Mouse (Mus musculus): Measurements from ENCODE around the gene Cobl. TPM values are rescaled to one million over a fixed set of nuclear protein-coding genes. Genes with fewer than 3 reads are reported as not detected.

Gene Cobl
- polyA plus RNA-seq, 1 experiment from 2014 or later, result 11.6 TPM

DNA sequence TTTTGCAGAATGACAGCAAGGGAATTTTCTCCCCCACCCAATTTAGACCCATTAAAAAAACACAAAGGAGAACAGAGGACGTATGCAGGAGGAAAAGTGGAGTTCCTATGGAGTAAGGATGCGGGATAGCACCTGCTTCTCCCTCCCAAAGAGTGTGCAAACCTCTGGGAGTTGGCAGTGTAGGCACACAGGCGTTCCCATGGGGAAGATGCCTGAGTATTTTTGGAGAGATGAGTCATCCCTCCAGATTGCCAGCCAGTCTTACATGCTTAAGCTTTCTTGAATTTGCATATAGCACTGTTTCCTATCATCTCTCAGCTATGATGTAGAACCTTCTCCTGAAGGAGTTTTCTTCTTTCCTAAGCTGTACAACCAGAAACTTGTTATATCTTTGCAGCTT is 70.6 kb downstream of the Cobl start:
- Histone ChIP-seq H3K27ac (ENCODE audit: low read depth) (no peak overlapping the region), H3K36me3 (ENCODE audit: control insufficient read depth, insufficient read depth, low read length) (no peaks in the 10 kb centered on the region), H3K9ac (ENCODE audit: low read length) (no peak overlapping the region), H3K4me1 (replicated peaks; ENCODE audit: control insufficient read depth, insufficient read depth, low read length) (peaks cover 13% of the 10 kb centered on the region), H3K4me2 (ENCODE audit: low read length) (no peak overlapping the region), H3K27me3 (replicated peaks; ENCODE audit: control insufficient read depth, insufficient read depth, low read length) (no peaks in the 10 kb centered on the region), H3K9me3 (ENCODE audit: control insufficient read depth, low read length) (no peaks in the 10 kb centered on the region), H3K4me3 (ENCODE audit: low read depth, low read length) (no peak overlapping the region)
- DNase-seq (ENCODE audit: low spot score) (no peak), ATAC-seq (replicated peaks; ENCODE audit: low FRiP score, low TSS enrichment, low read depth) (no peak)
- 63% methylated on average over 3 of the region's 3 CpGs for WGBS

DNA sequence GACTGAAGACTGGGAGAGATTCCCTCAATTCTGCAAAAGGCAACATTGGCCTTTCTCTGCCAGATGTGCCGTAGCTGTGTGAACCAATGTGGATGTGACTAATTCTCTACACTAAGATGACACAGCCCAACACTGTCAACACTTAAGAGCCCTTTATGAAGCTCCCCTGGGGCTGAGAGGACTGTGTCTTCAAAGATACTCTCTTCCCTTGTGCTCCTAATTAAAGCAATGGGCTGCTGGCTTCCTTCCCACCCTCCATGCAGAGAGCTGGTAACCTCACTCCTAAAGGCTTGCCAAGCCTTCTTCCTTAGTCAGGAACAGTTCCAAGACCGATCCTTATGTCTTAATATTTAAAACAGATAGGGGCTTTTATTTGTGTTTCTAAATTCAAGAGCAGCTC is 79.9 kb downstream of the Cobl start:
- H3K27me3 ChIP-seq (replicated peaks; ENCODE audit: control insufficient read depth, insufficient read depth, low read length), result no peaks in the 10 kb centered on the region
- H3K36me3 ChIP-seq (ENCODE audit: control insufficient read depth, insufficient read depth, low read length), result no peaks in the 10 kb centered on the region
- H3K9me3 ChIP-seq (ENCODE audit: control insufficient read depth, low read length), result no peaks in the 10 kb centered on the region
- peaks cover 2% of the 10 kb centered on the region; the same call in 1 of the 2 replicates for H3K4me1 ChIP-seq (replicated peaks; ENCODE audit: control insufficient read depth, insufficient read depth, low read length)
- H3K4me2 ChIP-seq (ENCODE audit: low read length), result no peak overlapping the region
- H3K27ac ChIP-seq (ENCODE audit: low read depth), result peak overlapping the region; percentile 1; the same call in 1 of the 2 replicates
- 59% methylated on average over 2 of the region's 2 CpGs for WGBS
- H3K4me3 ChIP-seq (ENCODE audit: low read depth, low read length), result no peak overlapping the region
- no peak overlapping the region for H3K9ac ChIP-seq (ENCODE audit: low read length)
- DNase-seq (ENCODE audit: low spot score) (no peak), ATAC-seq (replicated peaks; ENCODE audit: low FRiP score, low TSS enrichment, low read depth) (no peak)

DNA sequence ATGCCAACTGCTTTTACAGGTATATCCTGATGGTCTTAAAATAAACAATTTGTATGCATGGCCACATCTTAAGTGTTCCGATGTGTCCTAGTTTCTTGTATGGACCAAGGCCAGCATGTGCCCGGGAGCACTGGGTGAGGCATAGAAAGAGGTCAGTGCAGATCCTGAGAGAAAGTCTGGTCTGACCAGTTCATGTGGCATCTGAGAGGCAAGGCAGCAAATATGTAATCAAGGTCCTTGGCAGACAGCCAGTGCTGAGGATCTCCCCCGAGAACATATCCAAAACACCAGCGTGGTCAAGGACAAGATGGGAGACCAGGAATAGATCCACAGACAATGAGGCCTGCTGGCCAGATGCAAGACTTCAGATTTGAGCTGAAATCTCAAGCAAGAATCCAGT is 81.8 kb downstream of the Cobl start:
- no peak for DNase-seq (ENCODE audit: low spot score)
- Histone ChIP-seq H3K4me3 (ENCODE audit: low read depth, low read length) (no peak overlapping the region), H3K27ac (ENCODE audit: low read depth) (peak overlapping the region; percentile 65; the same call in 1 of the 2 replicates), H3K4me2 (ENCODE audit: low read length) (no peak overlapping the region), H3K9ac (ENCODE audit: low read length) (no peak overlapping the region), H3K4me1 (replicated peaks; ENCODE audit: control insufficient read depth, insufficient read depth, low read length) (peaks cover 2% of the 10 kb centered on the region; the same call in 1 of the 2 replicates), H3K36me3 (ENCODE audit: control insufficient read depth, insufficient read depth, low read length) (no peaks in the 10 kb centered on the region), H3K9me3 (ENCODE audit: control insufficient read depth, low read length) (no peaks in the 10 kb centered on the region), H3K27me3 (replicated peaks; ENCODE audit: control insufficient read depth, insufficient read depth, low read length) (no peaks in the 10 kb centered on the region)
- 65% methylated on average over 4 of the region's 4 CpGs for WGBS
- no peak for ATAC-seq (replicated peaks; ENCODE audit: low FRiP score, low TSS enrichment, low read depth)

DNA sequence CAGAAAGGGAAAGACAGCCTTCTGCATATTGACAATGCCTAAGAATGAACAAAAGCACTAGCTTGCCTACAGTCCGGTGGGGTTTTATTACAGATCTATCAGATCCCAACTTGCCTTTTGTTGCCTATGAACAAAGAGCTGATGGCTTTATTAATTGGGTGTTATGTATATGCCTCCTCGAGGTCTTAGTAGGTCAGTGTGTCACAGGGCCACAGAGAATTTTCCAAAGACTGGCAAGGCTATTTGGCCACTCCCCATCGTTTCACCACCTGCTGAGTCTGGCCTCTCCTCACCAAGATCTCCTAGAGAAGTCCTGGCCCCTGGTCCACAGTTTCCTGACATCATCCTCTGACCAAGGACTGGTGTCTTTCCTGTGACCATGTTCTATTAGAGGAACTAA is 83.7 kb downstream of the Cobl start:
- no peak overlapping the region; the same call in 1 of the 2 replicates for H3K27ac ChIP-seq (ENCODE audit: low read depth)
- ATAC-seq (replicated peaks; ENCODE audit: low FRiP score, low TSS enrichment, low read depth), result no peak

DNA sequence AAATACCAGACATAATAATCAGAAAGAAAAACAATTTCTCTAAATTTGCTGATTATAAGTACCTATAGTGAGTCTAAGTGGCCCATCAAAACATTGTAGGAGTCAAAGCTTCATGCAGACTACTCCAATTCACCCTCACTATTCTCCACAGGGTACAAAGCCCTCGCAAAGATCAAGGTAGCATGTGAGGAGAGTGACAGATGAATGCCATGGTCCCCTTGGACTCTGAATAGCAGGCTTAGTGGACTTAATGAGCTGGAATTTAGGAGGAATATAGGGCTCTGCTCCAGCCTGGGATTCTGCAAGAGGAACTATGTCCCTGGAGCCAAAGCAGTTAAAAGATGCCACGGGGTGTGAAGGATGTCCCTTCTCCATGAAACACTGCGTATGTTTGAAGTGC is 88.1 kb downstream of the Cobl start:
- no peak for DNase-seq (ENCODE audit: low spot score)
- Histone ChIP-seq H3K9me3 (ENCODE audit: control insufficient read depth, low read length) (no peaks in the 10 kb centered on the region), H3K4me3 (ENCODE audit: low read depth, low read length) (no peak overlapping the region), H3K9ac (ENCODE audit: low read length) (no peak overlapping the region), H3K36me3 (ENCODE audit: control insufficient read depth, insufficient read depth, low read length) (no peaks in the 10 kb centered on the region), H3K27me3 (replicated peaks; ENCODE audit: control insufficient read depth, insufficient read depth, low read length) (no peaks in the 10 kb centered on the region), H3K27ac (ENCODE audit: low read depth) (0 out of 2 replicates have a peak overlapping the region, but pooled peaks have one; percentile 33), H3K4me2 (ENCODE audit: low read length) (no peak overlapping the region), H3K4me1 (replicated peaks; ENCODE audit: control insufficient read depth, insufficient read depth, low read length) (no peaks in the 10 kb centered on the region)
- no peak for ATAC-seq (replicated peaks; ENCODE audit: low FRiP score, low TSS enrichment, low read depth)
- WGBS, result 71% methylated on average over 3 of the region's 3 CpGs

More for the DNA sequence above, 83.7 kb downstream of the Cobl start:
- Histone ChIP-seq H3K36me3 (ENCODE audit: control insufficient read depth, insufficient read depth, low read length) (no peaks in the 10 kb centered on the region), H3K4me1 (replicated peaks; ENCODE audit: control insufficient read depth, insufficient read depth, low read length) (peaks cover 2% of the 10 kb centered on the region; the same call in 1 of the 2 replicates), H3K27me3 (replicated peaks; ENCODE audit: control insufficient read depth, insufficient read depth, low read length) (no peaks in the 10 kb centered on the region), H3K9ac (ENCODE audit: low read length) (no peak overlapping the region), H3K4me2 (ENCODE audit: low read length) (no peak overlapping the region), H3K9me3 (ENCODE audit: control insufficient read depth, low read length) (no peaks in the 10 kb centered on the region), H3K4me3 (ENCODE audit: low read depth, low read length) (no peak overlapping the region)
- WGBS, result 78% methylated on average over 3 of the region's 3 CpGs
- no peak for DNase-seq (ENCODE audit: low spot score)

DNA sequence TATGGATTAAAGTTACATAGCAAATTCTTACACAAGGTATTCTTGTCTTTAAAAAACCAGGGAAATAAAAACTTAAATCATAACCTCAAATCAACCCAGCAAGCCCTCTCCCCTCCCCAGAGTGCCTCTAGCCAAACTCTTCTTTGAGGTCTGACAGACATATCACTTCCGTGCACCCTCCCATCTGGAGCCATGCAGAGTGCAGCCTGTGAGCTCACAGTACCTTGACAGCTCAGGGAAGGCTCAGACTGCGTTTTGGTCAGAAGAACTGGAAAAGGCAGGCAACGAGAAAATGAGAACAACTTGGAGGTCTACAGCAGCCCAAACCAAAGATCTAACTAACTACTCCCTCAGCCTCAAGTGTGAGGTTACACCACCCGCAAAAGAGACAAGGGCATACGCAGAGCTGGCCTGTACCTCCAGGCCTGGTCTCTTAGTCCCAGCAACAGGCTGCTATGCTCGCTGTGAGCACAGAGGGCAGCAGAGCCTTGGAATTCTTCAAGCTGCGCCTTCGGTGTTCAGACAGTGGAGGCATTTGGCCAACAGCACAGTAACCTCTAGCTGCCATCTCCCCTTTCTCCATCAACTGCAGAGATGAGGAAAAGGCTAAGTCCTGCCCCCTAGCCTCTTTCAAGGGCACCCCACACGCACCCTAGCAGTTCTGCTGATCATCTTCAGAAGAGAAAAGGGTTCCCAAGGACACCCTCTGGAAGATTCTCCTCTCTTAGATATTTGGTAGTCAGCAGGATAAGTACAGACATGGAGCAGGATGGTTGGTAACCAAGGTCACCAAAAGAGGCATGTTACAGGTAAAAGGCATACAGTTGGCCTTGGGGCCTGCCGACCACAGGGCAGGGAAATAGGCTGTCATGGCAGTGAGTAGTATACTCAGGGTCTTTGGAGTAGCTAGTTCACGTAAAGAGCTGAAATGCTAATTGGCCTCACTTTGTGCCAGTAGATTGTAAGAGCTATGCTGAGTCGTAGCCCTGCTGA is 91.4 kb downstream of the Cobl start:
- Histone ChIP-seq H3K27ac (ENCODE audit: low read depth) (no peak overlapping the region), H3K4me2 (ENCODE audit: low read length) (no peak overlapping the region), H3K9ac (ENCODE audit: low read length) (no peak overlapping the region), H3K4me3 (ENCODE audit: low read depth, low read length) (no peak overlapping the region), H3K27me3 (replicated peaks; ENCODE audit: control insufficient read depth, insufficient read depth, low read length) (no peaks in the 10 kb centered on the region), H3K36me3 (ENCODE audit: control insufficient read depth, insufficient read depth, low read length) (0 out of 2 replicates have a peak, but pooled peaks cover 2% of the 10 kb centered on the region), H3K4me1 (replicated peaks; ENCODE audit: control insufficient read depth, insufficient read depth, low read length) (no peaks in the 10 kb centered on the region), H3K9me3 (ENCODE audit: control insufficient read depth, low read length) (no peaks in the 10 kb centered on the region)
- ATAC-seq (replicated peaks; ENCODE audit: low FRiP score, low TSS enrichment, low read depth) (peak; percentile 86), DNase-seq (ENCODE audit: low spot score) (peak; percentile 86)
- WGBS, result 35% methylated on average over 12 of the region's 12 CpGs

DNA sequence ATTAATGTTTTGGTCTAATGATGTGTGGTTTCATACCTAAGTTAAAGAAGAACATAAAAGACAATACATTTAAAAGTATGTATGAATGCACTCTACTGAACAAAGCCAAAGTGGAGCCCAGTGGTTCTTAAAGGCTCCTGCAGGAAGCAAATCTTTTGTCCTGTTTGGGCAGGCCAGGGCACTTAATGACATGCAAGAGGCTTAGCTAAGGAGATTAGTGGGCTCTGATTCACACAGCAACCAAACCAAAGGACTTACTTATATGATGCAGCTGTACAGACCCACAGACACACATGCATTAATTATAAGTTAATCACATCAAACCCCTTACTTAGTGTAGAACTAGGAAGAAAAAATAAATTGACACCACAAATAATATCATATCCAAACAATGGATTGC is 93.8 kb downstream of the Cobl start:
- no peak overlapping the region for H3K27ac ChIP-seq (ENCODE audit: low read depth)
- 0 out of 2 replicates have a peak, but pooled peaks cover 2% of the 10 kb centered on the region for H3K36me3 ChIP-seq (ENCODE audit: control insufficient read depth, insufficient read depth, low read length)
- DNase-seq (ENCODE audit: low spot score), result no peak
- H3K4me3 ChIP-seq (ENCODE audit: low read depth, low read length), result no peak overlapping the region
- H3K4me2 ChIP-seq (ENCODE audit: low read length), result no peak overlapping the region
- no peak overlapping the region for H3K9ac ChIP-seq (ENCODE audit: low read length)
- ATAC-seq (replicated peaks; ENCODE audit: low FRiP score, low TSS enrichment, low read depth), result no peak
- H3K9me3 ChIP-seq (ENCODE audit: control insufficient read depth, low read length), result no peaks in the 10 kb centered on the region
- H3K4me1 ChIP-seq (replicated peaks; ENCODE audit: control insufficient read depth, insufficient read depth, low read length), result no peaks in the 10 kb centered on the region
- H3K27me3 ChIP-seq (replicated peaks; ENCODE audit: control insufficient read depth, insufficient read depth, low read length), result no peaks in the 10 kb centered on the region

DNA sequence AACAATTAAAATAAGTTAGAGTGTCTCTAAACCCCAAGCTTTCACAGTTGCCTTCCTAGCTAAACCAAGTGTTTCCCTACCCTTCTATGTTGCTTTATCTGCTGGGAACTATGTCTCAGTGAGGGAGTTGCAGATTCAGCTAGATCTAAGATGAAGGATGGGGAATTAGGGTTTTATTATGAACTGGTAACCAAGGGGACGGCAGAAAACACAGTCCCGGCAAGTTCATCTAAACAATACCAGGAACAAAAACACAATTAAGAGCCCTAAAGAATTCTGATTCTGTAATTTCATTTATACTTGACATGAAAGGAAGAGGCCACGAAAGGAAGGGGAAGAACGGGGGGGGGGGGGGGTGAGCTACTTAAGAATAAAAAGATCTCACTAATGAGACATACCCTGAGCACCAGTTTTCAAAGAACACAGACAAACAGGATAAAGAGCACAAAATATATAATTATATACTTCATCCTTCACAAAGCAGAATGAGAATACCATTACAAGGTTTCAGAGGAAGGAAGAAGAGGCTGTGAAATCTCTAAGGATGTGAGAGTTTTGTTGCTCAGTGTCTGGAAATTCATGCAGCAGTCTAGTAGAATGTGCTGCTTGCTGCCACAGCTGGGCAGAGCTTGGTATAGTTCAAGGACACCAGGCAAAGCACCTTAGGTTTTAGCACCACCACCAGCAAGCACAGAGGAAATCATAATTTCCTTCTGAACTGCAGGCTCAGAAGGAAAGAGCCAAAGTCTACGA is 97.2 kb downstream of the Cobl start:
- Histone ChIP-seq H3K9ac (ENCODE audit: low read length) (no peak overlapping the region), H3K27me3 (replicated peaks; ENCODE audit: control insufficient read depth, insufficient read depth, low read length) (no peaks in the 10 kb centered on the region), H3K27ac (ENCODE audit: low read depth) (no peak overlapping the region), H3K9me3 (ENCODE audit: control insufficient read depth, low read length) (no peaks in the 10 kb centered on the region), H3K4me2 (ENCODE audit: low read length) (no peak overlapping the region), H3K36me3 (ENCODE audit: control insufficient read depth, insufficient read depth, low read length) (0 out of 2 replicates have a peak, but pooled peaks cover 2% of the 10 kb centered on the region), H3K4me3 (ENCODE audit: low read depth, low read length) (no peak overlapping the region), H3K4me1 (replicated peaks; ENCODE audit: control insufficient read depth, insufficient read depth, low read length) (no peaks in the 10 kb centered on the region)
- DNase-seq (ENCODE audit: low spot score) (no peak), ATAC-seq (replicated peaks; ENCODE audit: low FRiP score, low TSS enrichment, low read depth) (no peak)
- 48% methylated on average over 5 of the region's 5 CpGs for WGBS
